Mouse (Mus musculus) kidney, postnatal 36 days (tissue): Measurements from ENCODE around the gene Mtmr12.

Source experiments
- DNase-seq, 2 experiments: peaks; one replicate each; pipeline ENCODE4 v3.0.0; 2021 to 2022; ENCODE audit warnings: mixed read lengths in 2 of 2

Gene Mtmr12

GRCm38 (mm10) chr15:12322676-12323402, 118.0 kb downstream of the Mtmr12 start:
- no peak for DNase-seq
